Mouse (Mus musculus) olfactory bulb, adult 2 months (tissue): ENCODE measurements at regions not wholly inside any gene's neighbourhood (a gene's known extent, or its start where the extent isn't known, plus 50 kb on each side); places are given as distances from the start of the nearest gene placed in this dataset.

Experiments
- H3K27ac ChIP-seq: fragments of 200-500 bp; 2 replicates; pipeline ENCODE4 v1.5.1; 2012; ENCODE audit warnings: low read depth, low read length; ENCODE audit not compliant: insufficient read depth
- H3K4me1 ChIP-seq: fragments of 200-500 bp; 2 replicates; pipeline ENCODE4 v1.6.1; 2012; ENCODE audit warnings: low read length; ENCODE audit not compliant: control insufficient read depth, insufficient read depth
- H3K4me3 ChIP-seq: fragments of 200-500 bp; 2 replicates; pipeline ENCODE4 v1.5.1; 2012; ENCODE audit warnings: mild to moderate bottlenecking, low read depth, low read length, moderate library complexity; ENCODE audit not compliant: insufficient read depth
- CTCF ChIP-seq: fragments of 200-500 bp; IDR thresholded peaks from 2 replicates; pipeline ENCODE4 v1.5.1; 2012; ENCODE audit warnings: low read depth, mild to moderate bottlenecking, low read length, moderate library complexity; ENCODE audit not compliant: insufficient read depth
- POLR2A ChIP-seq: fragments of 200-500 bp; IDR thresholded peaks from 2 replicates; pipeline ENCODE4 v1.6.1; 2012; ENCODE audit warnings: mild to moderate bottlenecking, low read depth, low read length, moderate library complexity; ENCODE audit not compliant: insufficient read depth
- WGBS: fragments of 180-500 bp; shearing (Covaris S2); methylation state at CpG from one replicate; pipeline ENCODE4 v1.1.7; 2018; 5-methylcytosine and 5-hydroxymethylcytosine counted together

DNA sequence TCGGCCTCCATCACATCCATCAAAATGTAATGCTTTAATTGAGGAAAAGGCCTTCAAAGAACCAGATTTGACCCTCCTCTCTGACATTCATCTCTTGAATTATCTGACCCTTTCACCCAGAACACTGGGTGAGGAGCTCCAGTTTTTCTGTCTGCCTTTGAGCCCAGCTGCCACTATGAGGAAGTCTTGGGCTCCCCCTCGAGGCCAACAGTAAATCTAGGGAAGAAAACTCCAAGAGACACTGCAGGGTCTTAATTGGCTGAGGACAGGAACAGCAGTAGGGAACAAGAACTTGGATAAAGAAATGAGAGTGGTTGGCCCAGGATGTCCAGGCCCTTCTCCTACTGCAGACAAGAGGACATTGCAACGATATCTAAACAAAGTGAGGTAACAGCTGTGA is 514.3 kb upstream of the Castor2 start:
- TF ChIP-seq CTCF (peak; percentile 38; the same call in 1 of the 2 replicates), POLR2A (no peak)
- WGBS, result 21% methylated on average over 3 of the region's 3 CpGs
- no peaks in the 10 kb centered on the region for H3K4me1 ChIP-seq
- no peak overlapping the region for H3K4me3 ChIP-seq
- no peak overlapping the region for H3K27ac ChIP-seq

GRCm38 (mm10) chr5:133576595-133576994 is 522.9 kb upstream of the Castor2 start:
- no peak for TF ChIP-seq POLR2A
- no peak for TF ChIP-seq CTCF
- H3K4me3 ChIP-seq, result no peak overlapping the region
- WGBS, result 85% methylated on average over 6 of the region's 6 CpGs
- no peaks in the 10 kb centered on the region for H3K4me1 ChIP-seq
- H3K27ac ChIP-seq, result no peak overlapping the region

DNA sequence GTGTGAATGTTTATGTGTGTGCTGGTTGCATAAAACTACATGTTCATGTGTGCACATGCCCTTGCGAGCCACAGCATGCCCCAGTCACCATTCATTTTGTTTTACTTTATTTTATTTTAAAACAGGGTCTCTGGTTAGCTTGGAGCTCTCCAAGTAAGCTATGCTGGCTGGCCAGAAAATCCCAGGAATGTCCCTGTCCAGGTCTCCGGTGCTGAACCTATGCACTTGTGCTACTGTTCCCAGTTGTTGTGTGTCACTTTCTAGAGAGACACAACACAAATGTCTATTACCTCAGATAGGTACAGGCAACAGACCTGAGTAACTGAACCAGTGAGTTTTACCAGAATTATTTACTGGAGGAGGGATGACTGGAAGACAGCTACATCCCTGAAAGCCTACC is 530.4 kb upstream of the Castor2 start:
- WGBS, result 93% methylated on average over 2 of the region's 2 CpGs
- Histone ChIP-seq H3K27ac (no peak overlapping the region), H3K4me3 (no peak overlapping the region), H3K4me1 (no peaks in the 10 kb centered on the region)
- TF ChIP-seq POLR2A (no peak), CTCF (no peak)

DNA sequence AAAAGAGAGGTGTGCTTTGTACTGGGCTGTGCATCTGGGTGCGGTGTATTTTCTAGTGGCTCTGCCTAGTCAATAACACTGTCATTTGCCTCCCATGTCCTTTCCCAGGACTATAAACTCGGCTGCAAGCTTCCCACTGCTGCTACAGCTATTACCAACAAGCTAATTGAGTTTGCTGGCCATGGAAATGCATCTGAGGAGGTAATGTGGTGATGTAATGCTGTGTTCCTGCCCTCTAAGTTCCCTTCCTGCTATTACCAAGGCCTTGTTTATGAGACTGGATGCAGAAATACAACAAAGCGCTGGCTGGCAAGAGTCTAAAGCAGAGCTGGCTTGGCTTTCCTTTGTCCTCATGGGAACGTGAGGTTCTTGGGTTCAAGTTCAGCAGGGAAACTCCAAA is 533.0 kb upstream of the Castor2 start:
- TF ChIP-seq CTCF (no peak), POLR2A (no peak)
- Histone ChIP-seq H3K27ac (no peak overlapping the region), H3K4me1 (no peaks in the 10 kb centered on the region), H3K4me3 (no peak overlapping the region)
- 66% methylated on average over 4 of the region's 4 CpGs for WGBS

- no peak overlapping the region for H3K4me3 ChIP-seq
- no peak overlapping the region for H3K27ac ChIP-seq
- 94% methylated on average over 7 of the region's 7 CpGs for WGBS
- H3K4me1 ChIP-seq, result no peaks in the 10 kb centered on the region
- TF ChIP-seq CTCF (no peak), POLR2A (no peak)
Observed at GRCm38 (mm10) chr5:133550657-133551056, 548.9 kb upstream of the Castor2 start.

GRCm38 (mm10) chr5:133542217-133542616 is 557.3 kb upstream of the Castor2 start:
- TF ChIP-seq CTCF (no peak), POLR2A (no peak)
- no peak overlapping the region for H3K27ac ChIP-seq

DNA sequence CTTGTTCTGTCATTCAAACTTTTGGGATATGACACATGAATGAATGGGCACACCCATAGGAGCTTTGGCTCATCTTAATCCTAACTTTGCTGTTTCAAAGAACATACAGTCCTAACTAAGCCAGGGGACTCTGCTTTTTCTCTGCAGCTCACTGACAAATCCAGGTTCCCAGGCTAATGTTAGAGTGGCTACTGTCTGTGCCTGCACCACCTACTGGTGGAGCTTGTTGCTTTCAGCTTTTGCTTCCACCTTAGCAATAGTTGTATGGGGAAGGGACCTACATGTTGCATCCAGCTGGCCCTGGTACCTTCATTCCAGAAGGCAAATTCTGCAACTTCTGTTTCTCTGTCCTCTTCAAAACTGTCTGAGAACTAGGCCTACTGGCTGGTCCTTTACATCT is 566.8 kb upstream of the Castor2 start:
- H3K4me3 ChIP-seq, result no peak overlapping the region
- no peak for TF ChIP-seq POLR2A
- no peak for TF ChIP-seq CTCF
- H3K4me1 ChIP-seq, result no peaks in the 10 kb centered on the region
- H3K27ac ChIP-seq, result no peak overlapping the region

More at GRCm38 (mm10) chr5:133542217-133542616, 557.3 kb upstream of the Castor2 start:
- Histone ChIP-seq H3K4me3 (no peak overlapping the region), H3K4me1 (no peaks in the 10 kb centered on the region)

- 94% methylated on average over 2 of the region's 2 CpGs for WGBS
- Histone ChIP-seq H3K4me3 (no peak overlapping the region), H3K4me1 (no peaks in the 10 kb centered on the region), H3K27ac (no peak overlapping the region)
- no peak for TF ChIP-seq CTCF
Observed at GRCm38 (mm10) chr5:133505661-133506060, 593.9 kb upstream of the Castor2 start.

- Histone ChIP-seq H3K4me3 (no peak overlapping the region), H3K27ac (peak overlapping the region; percentile 35), H3K4me1 (peaks cover 9% of the 10 kb centered on the region; the same call in 1 of the 2 replicates)
- 19% methylated on average over 5 of the region's 5 CpGs for WGBS
- TF ChIP-seq CTCF (no peak), POLR2A (no peak)
Observed at GRCm38 (mm10) chr5:133487806-133488290, 611.7 kb upstream of the Castor2 start.

- H3K4me3 ChIP-seq, result no peak overlapping the region
- peaks cover 6% of the 10 kb centered on the region for H3K4me1 ChIP-seq
- no peak for TF ChIP-seq POLR2A
- no peak for TF ChIP-seq CTCF
- H3K27ac ChIP-seq, result peak overlapping the region; percentile 24; the same call in 1 of the 2 replicates
- 28% methylated on average over 14 of the region's 14 CpGs for WGBS
Observed at GRCm38 (mm10) chr5:133482291-133483086, 617.0 kb upstream of the Castor2 start.
